Mouse (Mus musculus): ENCODE data around the gene Slc12a4. TPM values are rescaled to one million over a fixed set of nuclear protein-coding genes. Genes with fewer than 3 reads are reported as not detected.

The Slc12a4 gene
- polyA plus RNA-seq, 1 experiment from 2014 or later: 6.8 TPM

DNA sequence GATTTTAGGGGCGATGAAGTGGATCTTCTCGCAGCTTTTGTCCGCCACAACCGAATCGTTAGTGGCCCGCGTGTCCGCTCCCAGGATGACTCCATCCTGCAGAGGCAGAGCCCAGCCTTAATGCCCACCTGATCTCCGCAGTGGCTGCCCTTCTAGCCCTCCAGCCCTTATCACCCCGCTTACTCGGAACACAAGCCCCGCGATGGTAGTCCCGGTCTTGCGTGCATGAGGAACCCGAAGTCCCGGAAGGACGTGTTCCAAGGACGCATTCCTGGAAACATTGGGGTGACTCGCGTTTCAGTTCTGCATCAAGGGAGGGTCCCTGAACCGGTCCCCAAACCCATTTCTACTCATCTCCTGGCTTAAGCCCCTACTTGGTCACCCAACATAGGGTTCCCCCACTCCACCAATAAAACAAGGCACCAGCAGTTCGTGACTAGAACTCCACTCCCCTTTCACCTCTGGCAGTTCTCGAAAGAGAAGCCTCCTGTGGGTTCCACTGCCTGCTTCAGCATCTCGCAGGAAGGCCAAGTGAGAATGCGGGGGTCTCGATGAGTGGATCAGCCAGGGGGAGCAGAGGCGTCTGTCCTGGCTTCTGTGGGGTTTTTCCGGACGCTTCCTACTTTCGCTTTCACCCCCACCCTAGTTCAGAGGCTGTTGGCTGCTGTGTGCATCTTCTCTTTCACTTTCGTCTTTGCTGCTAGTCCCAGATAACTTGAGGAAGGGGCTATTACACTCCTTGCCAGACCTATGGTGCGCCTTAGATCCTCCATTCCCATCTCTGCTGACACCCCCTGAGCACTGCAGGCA is 28.2 kb downstream of the Slc12a4 start:
- Histone ChIP-seq H3K36me3 (ENCODE audit: control insufficient read depth, insufficient read depth) (peaks cover 23% of the 10 kb centered on the region; the same call in 1 of the 2 replicates), H3K4me1 (replicated peaks; ENCODE audit: control insufficient read depth, insufficient read depth, low read length) (no peaks in the 10 kb centered on the region), H3K4me2 (replicated peaks; ENCODE audit: low read depth) (peak overlapping the region; percentile 92), H3K27ac (ENCODE audit: low read depth, low read length) (peak overlapping the region; percentile 85), H3K9ac (ENCODE audit: low read depth, low read length) (peak overlapping the region; percentile 74), H3K27me3 (replicated peaks; ENCODE audit: control insufficient read depth, insufficient read depth, low read length) (no peaks in the 10 kb centered on the region), H3K9me3 (ENCODE audit: control insufficient read depth) (no peaks in the 10 kb centered on the region), H3K4me3 (ENCODE audit: low read depth, low read length) (peak overlapping the region; percentile 93)
- ATAC-seq: peak; percentile 41
- TF ChIP-seq CTCF (IDR thresholded peaks at IDR 0.05; ENCODE audit: low read depth): 0 out of 2 replicates have a peak, but pooled peaks have one; percentile 2
- WGBS: under 1% methylated on average over 33 of the region's 33 CpGs

DNA sequence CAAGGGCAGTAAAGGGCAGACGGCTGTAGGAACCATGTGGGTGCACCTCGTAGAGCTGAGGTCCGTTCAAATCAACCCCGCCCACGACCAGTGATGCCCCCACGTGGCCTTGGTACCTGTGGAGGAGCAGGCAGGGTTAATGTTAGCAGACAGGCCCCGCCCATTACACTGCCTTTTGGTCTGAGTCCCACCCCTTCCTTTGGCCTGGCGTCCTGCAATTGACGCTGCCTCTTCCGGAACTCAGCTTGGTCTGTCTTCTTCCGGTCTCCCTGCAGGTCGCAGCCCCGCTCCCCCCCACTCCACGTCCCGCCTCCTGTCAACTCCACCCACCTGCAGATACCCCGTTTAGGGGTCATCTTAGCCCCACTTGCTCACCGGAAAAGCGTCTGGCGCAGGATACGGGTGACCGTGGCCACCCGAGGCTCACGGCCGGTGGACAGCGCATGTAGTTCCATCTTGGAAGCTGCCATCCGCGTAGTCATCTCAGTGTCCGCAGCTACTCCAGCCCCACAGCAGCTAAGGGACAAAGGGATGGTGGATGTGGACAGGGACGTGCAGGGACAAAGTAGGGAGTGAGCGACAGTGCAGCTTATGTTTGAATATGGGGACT is 28.9 kb downstream of the Slc12a4 start:
- H3K4me3 ChIP-seq (ENCODE audit: low read depth, low read length): peak overlapping the region; percentile 93
- peak overlapping the region; percentile 92 for H3K4me2 ChIP-seq (replicated peaks; ENCODE audit: low read depth)
- no peaks in the 10 kb centered on the region for H3K9me3 ChIP-seq (ENCODE audit: control insufficient read depth)
- TF ChIP-seq CTCF (IDR thresholded peaks at IDR 0.05; ENCODE audit: low read depth): peak; percentile 27; the same call in 1 of the 2 replicates
- no peaks in the 10 kb centered on the region for H3K27me3 ChIP-seq (replicated peaks; ENCODE audit: control insufficient read depth, insufficient read depth, low read length)
- peak overlapping the region; percentile 85 for H3K27ac ChIP-seq (ENCODE audit: low read depth, low read length)
- no peaks in the 10 kb centered on the region for H3K4me1 ChIP-seq (replicated peaks; ENCODE audit: control insufficient read depth, insufficient read depth, low read length)
- WGBS: under 1% methylated on average over 30 of the region's 30 CpGs
- H3K9ac ChIP-seq (ENCODE audit: low read depth, low read length): peak overlapping the region; percentile 74
- ATAC-seq: peak; percentile 76
- H3K36me3 ChIP-seq (ENCODE audit: control insufficient read depth, insufficient read depth): peaks cover 30% of the 10 kb centered on the region; the same call in 1 of the 2 replicates

DNA sequence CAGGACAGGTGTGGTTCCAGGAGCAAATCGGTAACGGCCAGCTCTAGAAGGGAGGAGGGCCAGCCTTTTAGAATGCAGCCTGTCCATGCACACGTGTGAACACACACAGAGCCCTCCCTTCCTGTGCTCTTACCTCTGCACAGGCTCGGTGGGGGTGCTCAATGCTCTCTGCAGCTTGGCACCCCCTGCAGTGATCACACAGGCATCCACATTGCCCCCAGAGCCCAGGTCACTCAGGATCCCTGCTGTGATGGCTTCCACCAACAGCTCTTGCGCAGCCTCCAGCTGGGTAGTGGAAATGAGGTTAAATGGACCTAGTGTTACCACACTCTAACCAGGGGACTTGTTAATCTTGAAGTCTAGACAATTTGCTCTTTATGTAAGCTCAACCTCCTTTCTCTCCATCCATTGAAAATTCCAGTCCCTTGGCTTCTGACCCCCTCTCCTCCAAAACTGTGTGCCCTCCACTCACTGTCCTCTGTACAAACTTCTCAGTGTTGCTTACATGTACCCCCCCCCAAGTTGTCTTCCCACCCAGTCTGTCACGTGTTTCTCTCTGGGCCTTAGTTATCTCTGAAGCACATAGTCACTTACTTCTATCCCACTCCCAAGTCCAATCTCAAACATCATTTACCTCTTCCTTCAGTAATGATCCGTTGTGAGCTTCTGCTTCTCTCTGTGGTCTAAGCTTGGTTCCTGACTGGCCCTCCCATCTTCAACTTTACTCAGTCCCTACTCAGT is 29.9 kb downstream of the Slc12a4 start:
- 39% methylated on average over 7 of the region's 7 CpGs for WGBS
- Histone ChIP-seq H3K4me3 (ENCODE audit: low read depth, low read length) (no peak overlapping the region), H3K27ac (ENCODE audit: low read depth, low read length) (no peak overlapping the region), H3K36me3 (ENCODE audit: control insufficient read depth, insufficient read depth) (peaks cover 36% of the 10 kb centered on the region; the same call in 1 of the 2 replicates), H3K4me1 (replicated peaks; ENCODE audit: control insufficient read depth, insufficient read depth, low read length) (no peaks in the 10 kb centered on the region), H3K4me2 (replicated peaks; ENCODE audit: low read depth) (peak overlapping the region; percentile 92; the same call in 1 of the 2 replicates), H3K9ac (ENCODE audit: low read depth, low read length) (0 out of 2 replicates have a peak overlapping the region, but pooled peaks have one; percentile 74), H3K9me3 (ENCODE audit: control insufficient read depth) (no peaks in the 10 kb centered on the region), H3K27me3 (replicated peaks; ENCODE audit: control insufficient read depth, insufficient read depth, low read length) (no peaks in the 10 kb centered on the region)
- TF ChIP-seq CTCF (IDR thresholded peaks at IDR 0.05; ENCODE audit: low read depth): no peak
- ATAC-seq: no peak

DNA sequence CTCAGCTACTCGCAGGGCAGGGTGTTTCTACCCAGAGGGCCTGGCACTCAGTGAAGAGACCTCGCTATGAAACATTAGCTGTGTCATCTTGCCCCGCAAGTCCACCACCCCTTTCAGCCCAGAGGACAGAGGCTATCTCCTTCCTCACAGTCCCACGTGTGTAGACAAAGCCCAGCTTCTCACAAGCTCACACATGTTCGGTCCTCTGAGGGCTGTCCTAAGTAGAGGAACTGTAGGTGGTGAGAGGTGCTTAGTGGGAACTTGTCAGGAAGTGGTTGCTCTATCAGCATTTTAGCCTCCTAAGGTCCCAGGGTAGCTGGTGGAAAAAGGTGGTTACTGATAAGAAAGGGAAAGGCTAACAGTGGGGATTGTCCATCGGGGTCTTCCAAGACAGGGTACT is 30.8 kb downstream of the Slc12a4 start:
- Histone ChIP-seq H3K36me3 (ENCODE audit: control insufficient read depth, insufficient read depth) (peaks cover 40% of the 10 kb centered on the region; the same call in 1 of the 2 replicates), H3K4me3 (ENCODE audit: low read depth, low read length) (no peak overlapping the region), H3K4me1 (replicated peaks; ENCODE audit: control insufficient read depth, insufficient read depth, low read length) (no peaks in the 10 kb centered on the region), H3K9ac (ENCODE audit: low read depth, low read length) (no peak overlapping the region), H3K27ac (ENCODE audit: low read depth, low read length) (no peak overlapping the region), H3K9me3 (ENCODE audit: control insufficient read depth) (no peaks in the 10 kb centered on the region), H3K4me2 (replicated peaks; ENCODE audit: low read depth) (no peak overlapping the region), H3K27me3 (replicated peaks; ENCODE audit: control insufficient read depth, insufficient read depth, low read length) (no peaks in the 10 kb centered on the region)
- 80% methylated on average over 6 of the region's 6 CpGs for WGBS
- no peak for TF ChIP-seq CTCF (IDR thresholded peaks at IDR 0.05; ENCODE audit: low read depth)
- no peak for ATAC-seq

DNA sequence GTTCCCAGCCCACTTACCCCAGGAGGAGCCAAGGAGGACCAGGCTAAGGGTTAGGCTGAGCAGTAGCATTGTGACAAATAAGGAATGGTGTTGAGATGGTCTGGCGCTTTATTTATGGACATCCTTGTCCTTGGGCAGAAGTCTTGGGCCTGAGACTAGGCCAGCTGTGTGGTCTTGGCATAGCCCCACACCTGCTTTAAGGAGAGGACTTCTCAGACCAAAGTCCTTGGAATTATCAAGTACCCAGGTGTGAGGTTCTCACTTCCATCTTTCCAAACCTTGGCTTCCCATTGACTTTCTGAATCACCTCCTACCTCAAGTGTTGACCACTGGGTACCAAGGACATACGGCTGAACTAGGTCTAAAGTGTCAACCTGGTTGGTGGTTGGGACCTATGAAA is 32.1 kb downstream of the Slc12a4 start, which contains the start of gene Ctrl:
Ctrl (minus strand) TSS at position 101 of the 400 bp plus-strand sequence.
- WGBS: 95% methylated on average over 2 of the region's 2 CpGs
- Histone ChIP-seq H3K27me3 (replicated peaks; ENCODE audit: control insufficient read depth, insufficient read depth, low read length) (no peaks in the 10 kb centered on the region), H3K4me2 (replicated peaks; ENCODE audit: low read depth) (no peak within 1 kb of the TSS), H3K9me3 (ENCODE audit: control insufficient read depth) (no peaks in the 10 kb centered on the region), H3K4me3 (ENCODE audit: low read depth, low read length) (no peak within 1 kb of the TSS), H3K36me3 (ENCODE audit: control insufficient read depth, insufficient read depth) (peaks cover 49% of the 10 kb centered on the region; the same call in 1 of the 2 replicates), H3K4me1 (replicated peaks; ENCODE audit: control insufficient read depth, insufficient read depth, low read length) (no peaks in the 10 kb centered on the region), H3K27ac (ENCODE audit: low read depth, low read length) (no peak within 1 kb of the TSS), H3K9ac (ENCODE audit: low read depth, low read length) (no peak within 1 kb of the TSS)
- no peak for TF ChIP-seq CTCF (IDR thresholded peaks at IDR 0.05; ENCODE audit: low read depth)
- ATAC-seq: no peak

- peaks cover 49% of the 10 kb centered on the region; the same call in 1 of the 2 replicates for H3K36me3 ChIP-seq (ENCODE audit: control insufficient read depth, insufficient read depth)
- no peaks in the 10 kb centered on the region for H3K4me1 ChIP-seq (replicated peaks; ENCODE audit: control insufficient read depth, insufficient read depth, low read length)
- no peak overlapping the region for H3K4me3 ChIP-seq (ENCODE audit: low read depth, low read length)
- no peak overlapping the region for H3K9ac ChIP-seq (ENCODE audit: low read depth, low read length)
- no peak overlapping the region for H3K27ac ChIP-seq (ENCODE audit: low read depth, low read length)
- 91% methylated on average over 11 of the region's 11 CpGs for WGBS
- H3K9me3 ChIP-seq (ENCODE audit: control insufficient read depth): no peaks in the 10 kb centered on the region
- ATAC-seq: no peak
- H3K4me2 ChIP-seq (replicated peaks; ENCODE audit: low read depth): no peak overlapping the region
- TF ChIP-seq CTCF (IDR thresholded peaks at IDR 0.05; ENCODE audit: low read depth): no peak
- no peaks in the 10 kb centered on the region for H3K27me3 ChIP-seq (replicated peaks; ENCODE audit: control insufficient read depth, insufficient read depth, low read length)
These were observed 33.4 kb downstream of the Slc12a4 start for GRCm38 (mm10) chr8:105932525-105932924.
